In genomic region chr11:101334023-101334422, GRCm38 (mm10) we compare ENCODE assay signal across 21 mouse cellular contexts. TPM values are rescaled to one million over a fixed set of nuclear protein-coding genes. Genes with fewer than 3 reads are reported as not detected.
DNase-seq lines count a peak whose midpoint lies in the region; ATAC-seq and TF ChIP-seq lines count a peak whose summit lies in the region.
"Had no signal": no experiment of that assay in that cellular context is flagged by ENCODE, and none has a peak within 500 bp of the region (broad histone marks: within the 10 kb centered on the region; RNA-seq: fewer than 3 reads in every experiment).

No protein-coding gene starts in this region.

- H3K4me3 ChIP-seq in heart, embryonic 16.5 days (ENCODE audit: low read length): peak overlapping the region; percentile 25
- H3K4me3 ChIP-seq in heart, embryonic 10.5 days: no peak overlapping the region
- H3K4me3 ChIP-seq in intestine, postnatal 0 days (ENCODE audit: low read depth, low read length): peak overlapping the region; percentile 17

- no peak overlapping the region for H3K27ac ChIP-seq in heart, embryonic 16.5 days (ENCODE audit: low read length)
- H3K27ac ChIP-seq in heart, embryonic 10.5 days: no peak overlapping the region
- H3K27ac ChIP-seq in intestine, postnatal 0 days (ENCODE audit: low read depth, low read length): no peak overlapping the region

- intact Hi-C loops in left cerebral cortex, postnatal 4 days (cut with DNase I): no loop called here

- 0 out of 2 replicates have a peak overlapping the region, but pooled peaks have one; percentile 39 for H3K9ac ChIP-seq in heart, embryonic 16.5 days (ENCODE audit: low read length)
- H3K9ac ChIP-seq in intestine, postnatal 0 days (ENCODE audit: low read depth, low read length): no peak overlapping the region
- H3K9ac ChIP-seq: forebrain, postnatal 0 days had no signal

- ATAC-seq in heart, embryonic 16.5 days (replicated peaks; ENCODE audit: extremely low read depth, insufficient read depth, low FRiP score): no peak
- ATAC-seq in intestine, postnatal 0 days: no peak
- ATAC-seq: CD4-positive, CD25-positive, alpha-beta regulatory T cell, adult 4 months; forebrain, postnatal 0 days; lung, postnatal 0 days; Patski had no signal

- 51% methylated on average over 10 of the region's 10 CpGs for WGBS in heart, embryonic 16.5 days
- WGBS in heart, embryonic 10.5 days: 41% methylated on average over 10 of the region's 10 CpGs
- WGBS in intestine, postnatal 0 days: 59% methylated on average over 10 of the region's 10 CpGs

- no peaks in the 10 kb centered on the region for H3K27me3 ChIP-seq in heart, embryonic 16.5 days (ENCODE audit: control insufficient read depth, insufficient read depth, low read length)
- H3K27me3 ChIP-seq in heart, embryonic 10.5 days (ENCODE audit: insufficient read depth, poor library complexity, severe bottlenecking): no peaks in the 10 kb centered on the region
- no peaks in the 10 kb centered on the region for H3K27me3 ChIP-seq in intestine, postnatal 0 days (replicated peaks; ENCODE audit: control insufficient read depth, insufficient read depth, low read length)
- H3K27me3 ChIP-seq: Patski had no signal

- H3K4me2 ChIP-seq in heart, embryonic 16.5 days (ENCODE audit: low read depth, low read length): peak overlapping the region; percentile 49
- H3K4me2 ChIP-seq in intestine, postnatal 0 days (replicated peaks; ENCODE audit: low read depth): peak overlapping the region; percentile 40
- H3K4me2 ChIP-seq: liver, embryonic 11.5 days had no signal

- no peaks in the 10 kb centered on the region for H3K36me3 ChIP-seq in heart, embryonic 16.5 days (ENCODE audit: control insufficient read depth, insufficient read depth)
- no peaks in the 10 kb centered on the region for H3K36me3 ChIP-seq in heart, embryonic 10.5 days
- H3K36me3 ChIP-seq in intestine, postnatal 0 days (ENCODE audit: control insufficient read depth, insufficient read depth): no peaks in the 10 kb centered on the region

- DNase-seq in heart, embryonic 10.5 days (ENCODE audit: low spot score): no peak
- DNase-seq in A20 (ENCODE audit: low read depth, low spot score) (peak; percentile 12), ES-CJ7 (ENCODE audit: low read depth, low spot score) (peak; percentile 47), liver (no peak)
- no peak for DNase-seq in layer of hippocampus, adult 11-12 months (ENCODE audit: low spot score)
- DNase-seq in left cerebral cortex, postnatal 4 days: no peak
- DNase-seq: adrenal gland, adult 8-10 months; forebrain, postnatal 0 days; gastrocnemius, postnatal 25 days; heart, postnatal 36 days; kidney, adult 2 months; thymus, postnatal 14 days had no signal

- no peak for TF ChIP-seq CTCF in intestine, postnatal 0 days (IDR thresholded peaks at IDR 0.05; ENCODE audit: low read depth)

- H3K4me1 ChIP-seq in heart, embryonic 16.5 days (ENCODE audit: control insufficient read depth, insufficient read depth, low read length): peaks cover 13% of the 10 kb centered on the region
- H3K4me1 ChIP-seq in heart, embryonic 10.5 days: peaks cover 29% of the 10 kb centered on the region
- no peaks in the 10 kb centered on the region for H3K4me1 ChIP-seq in intestine, postnatal 0 days (replicated peaks; ENCODE audit: control insufficient read depth, insufficient read depth, low read length)

- no peaks in the 10 kb centered on the region for H3K9me3 ChIP-seq in heart, embryonic 16.5 days (replicated peaks; ENCODE audit: control insufficient read depth, low read length)
- no peaks in the 10 kb centered on the region for H3K9me3 ChIP-seq in heart, embryonic 10.5 days
- H3K9me3 ChIP-seq in intestine, postnatal 0 days (ENCODE audit: control insufficient read depth): no peaks in the 10 kb centered on the region

RNA-seq across cellular contexts. Expression of gene Aoc3, which starts 3.6 kb away (rescaled TPM):
- 2.2 and 2.6 TPM in 2 replicates for polyA plus RNA-seq in heart, embryonic 16.5 days (2015; fragmentation: Nextera tagmentation; extraction: Ambion mirVana)
- polyA plus RNA-seq in heart, embryonic 10.5 days (2016; fragmentation: Nextera tagmentation; extraction: Ambion mirVana): 0.06 and 0.14 TPM in 2 replicates
- 3.7 and 4.4 TPM in 2 replicates for polyA plus RNA-seq in intestine, postnatal 0 days (2015; fragmentation: Nextera tagmentation; extraction: Ambion mirVana)
- total RNA-seq in left cerebral cortex, postnatal 4 days (2021): 1 to 10 TPM; 1.4 to 1.8 TPM
- polyA plus RNA-seq: CD4-positive, CD25-positive, alpha-beta regulatory T cell, adult 4 months; liver, embryonic 11.5 days had no signal

RNA-seq across cellular contexts. Expression of gene Aoc2, which starts 9.2 kb away (rescaled TPM):
- polyA plus RNA-seq in heart, embryonic 16.5 days (2015; fragmentation: Nextera tagmentation; extraction: Ambion mirVana): 0.89 and 0.92 TPM in 2 replicates
- 1.3 and 1.4 TPM in 2 replicates for polyA plus RNA-seq in heart, embryonic 10.5 days (2016; fragmentation: Nextera tagmentation; extraction: Ambion mirVana)
- polyA plus RNA-seq in intestine, postnatal 0 days (2015; fragmentation: Nextera tagmentation; extraction: Ambion mirVana): 0.34 and 0.41 TPM in 2 replicates
- total RNA-seq in left cerebral cortex, postnatal 4 days (2021): 1 to 10 TPM; 6.2 to 6.6 TPM

RNA-seq across cellular contexts. Expression of gene Psme3, which starts 18.0 kb away (rescaled TPM):
- polyA plus RNA-seq in heart, embryonic 16.5 days (2015; fragmentation: Nextera tagmentation; extraction: Ambion mirVana): 94.1 and 103 TPM in 2 replicates
- 151 and 177 TPM in 2 replicates for polyA plus RNA-seq in heart, embryonic 10.5 days (2016; fragmentation: Nextera tagmentation; extraction: Ambion mirVana)
- polyA plus RNA-seq in intestine, postnatal 0 days (2015; fragmentation: Nextera tagmentation; extraction: Ambion mirVana): 59.5 and 60.2 TPM in 2 replicates
- 100 to 1,000 TPM in 1 of 2 experiments, 10 to 100 TPM in 1; 95.9 to 109 TPM for total RNA-seq in left cerebral cortex, postnatal 4 days (2021)

RNA-seq across cellular contexts. Expression of gene Becn1, which starts 31.9 kb away (rescaled TPM):
- polyA plus RNA-seq in heart, embryonic 16.5 days (2015; fragmentation: Nextera tagmentation; extraction: Ambion mirVana): 135 TPM in 2 replicates
- 148 and 165 TPM in 2 replicates for polyA plus RNA-seq in heart, embryonic 10.5 days (2016; fragmentation: Nextera tagmentation; extraction: Ambion mirVana)
- 117 and 124 TPM in 2 replicates for polyA plus RNA-seq in intestine, postnatal 0 days (2015; fragmentation: Nextera tagmentation; extraction: Ambion mirVana)
- total RNA-seq in left cerebral cortex, postnatal 4 days (2021): 100 to 1,000 TPM; 141 to 144 TPM

RNA-seq across cellular contexts. Expression of gene G6pc, which starts 33.3 kb away (rescaled TPM):
- not detected in 2 replicates for polyA plus RNA-seq in heart, embryonic 16.5 days (2015; fragmentation: Nextera tagmentation; extraction: Ambion mirVana)
- polyA plus RNA-seq in heart, embryonic 10.5 days (2016; fragmentation: Nextera tagmentation; extraction: Ambion mirVana): not detected in 2 replicates
- 54.3 and 63.3 TPM in 2 replicates for polyA plus RNA-seq in intestine, postnatal 0 days (2015; fragmentation: Nextera tagmentation; extraction: Ambion mirVana)
- total RNA-seq in left cerebral cortex, postnatal 4 days (2021): not detected
- total RNA-seq: common myeloid progenitor, adult 5-6 weeks; forebrain, postnatal 0 days; gastrocnemius, postnatal 25 days; heart, postnatal 36 days; layer of hippocampus, adult 18-20 months; left cerebral cortex, adult 18-20 months had no signal
- polyA plus RNA-seq: CD4-positive, CD25-positive, alpha-beta regulatory T cell, adult 4 months; forebrain, postnatal 0 days; liver, embryonic 11.5 days; Patski had no signal

Comparison
In these comparisons a context has a peak if more than half of its experiments do, and no peak if none do; other contexts are left out.
1. DNase-seq: peak in A20 (single experiment) and ES-CJ7 (single experiment); none in heart, embryonic 10.5 days (single experiment), layer of hippocampus, adult 11-12 months (single experiment), left cerebral cortex, postnatal 4 days (single experiment) and liver (single experiment).